ENCODE assay signal across 17 mouse cellular contexts in the genomic region with DNA sequence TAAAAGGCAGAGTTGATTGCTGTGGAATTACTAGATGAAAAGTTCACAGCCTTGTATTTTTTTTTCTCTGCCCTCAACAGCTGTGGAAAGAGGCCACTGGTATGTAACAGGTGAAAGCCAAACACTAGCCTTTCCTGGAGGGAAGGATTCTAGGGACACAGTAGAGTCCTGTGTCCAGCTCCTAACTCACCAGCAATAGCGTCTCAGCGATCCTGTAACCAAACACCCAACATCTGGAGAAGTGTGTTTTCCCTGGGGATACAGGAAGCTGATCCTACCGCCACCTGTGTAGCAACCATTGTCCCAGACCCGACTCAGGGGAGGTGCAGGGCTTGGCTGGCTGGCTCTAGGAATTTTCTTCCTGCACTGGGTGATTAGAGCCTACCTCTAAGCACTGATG. TPM values are rescaled to one million over a fixed set of nuclear protein-coding genes. Genes with fewer than 3 reads are reported as not detected.
DNase-seq lines count a peak whose midpoint lies in the region; ATAC-seq lines count a peak whose summit lies in the region.
"Had no signal": no experiment of that assay in that cellular context is flagged by ENCODE, and none has a peak within 500 bp of the region (broad histone marks: within the 10 kb centered on the region; RNA-seq: fewer than 3 reads in every experiment).

No protein-coding gene starts in this region.

- ATAC-seq in neural tube, embryonic 15.5 days (ENCODE audit: low FRiP score), result no peak

- no peaks in the 10 kb centered on the region for H3K27me3 ChIP-seq in neural tube, embryonic 15.5 days (replicated peaks)
- H3K27me3 ChIP-seq: neural tube, embryonic 12.5 days had no signal

- DNase-seq in heart, adult 11 months, result peak; percentile 97
- no peak for DNase-seq in heart, postnatal 36 days
- peak; percentile 30 for DNase-seq in neural tube, embryonic 10.5 days (ENCODE audit: extremely low spot score, low spot score)
- DNase-seq in forelimb bud, embryonic 11.5 days (ENCODE audit: low read depth, low spot score), result peak; percentile 91
- no peak for DNase-seq in left cerebral cortex, adult 11 months (ENCODE audit: low spot score)
- DNase-seq in retina, postnatal 1 day, result no peak
- DNase-seq in right cerebral cortex, postnatal 4 days, result no peak
- DNase-seq: cerebellum, adult 9-11 months; kidney, postnatal 36 days; layer of hippocampus, postnatal 36 days; lung, postnatal 14 days; midbrain, embryonic 14.5 days had no signal

- H3K4me1 ChIP-seq in neural tube, embryonic 15.5 days, result no peaks in the 10 kb centered on the region
- H3K4me1 ChIP-seq: neural tube, embryonic 12.5 days had no signal

- no peak overlapping the region for H3K27ac ChIP-seq in neural tube, embryonic 15.5 days (replicated peaks)
- H3K27ac ChIP-seq: hindbrain, embryonic 14.5 days; neural tube, embryonic 12.5 days had no signal

- 32% methylated on average over 4 of the region's 4 CpGs for WGBS in neural tube, embryonic 15.5 days

- no peak overlapping the region for H3K9ac ChIP-seq in neural tube, embryonic 15.5 days (replicated peaks)
- H3K9ac ChIP-seq: hindbrain, embryonic 14.5 days; neural tube, embryonic 12.5 days had no signal

- H3K36me3 ChIP-seq in neural tube, embryonic 15.5 days, result peaks cover 29% of the 10 kb centered on the region

- H3K9me3 ChIP-seq in neural tube, embryonic 15.5 days (replicated peaks), result no peaks in the 10 kb centered on the region
- H3K9me3 ChIP-seq: neural tube, embryonic 12.5 days had no signal

- no peak overlapping the region for H3K4me3 ChIP-seq in neural tube, embryonic 15.5 days (replicated peaks)
- H3K4me3 ChIP-seq: neural tube, embryonic 12.5 days had no signal

- intact Hi-C loops in heart, postnatal 36 days (cut with DNase I), result no loop called here

- no peak overlapping the region for H3K4me2 ChIP-seq in neural tube, embryonic 15.5 days
- H3K4me2 ChIP-seq: hindbrain, embryonic 14.5 days; liver, embryonic 11.5 days; neural tube, embryonic 12.5 days had no signal

RNA-seq across cellular contexts. Expression of a gene that starts 46.7 kb away (rescaled TPM):
- total RNA-seq in heart, postnatal 36 days (2021), result under 1 TPM; 0.08 to 0.11 TPM
- polyA plus RNA-seq in neural tube, embryonic 15.5 days (2015; fragmentation: Nextera tagmentation; extraction: Ambion mirVana), result 0.15 and 0.75 TPM in 2 replicates
- total RNA-seq: heart, adult 18-20 months had no signal

Comparison
In these comparisons a context has a peak if more than half of its experiments do, and no peak if none do; other contexts are left out.
1. DNase-seq: peak in heart, adult 11 months (single experiment), neural tube, embryonic 10.5 days (single experiment) and forelimb bud, embryonic 11.5 days (single experiment); none in heart, postnatal 36 days (0 of 2), left cerebral cortex, adult 11 months (single experiment), retina, postnatal 1 day (single experiment) and right cerebral cortex, postnatal 4 days (single experiment).